Mouse (Mus musculus): ENCODE measurements at regions not wholly inside any gene's neighbourhood (a gene's known extent, or its start where the extent isn't known, plus 50 kb on each side); places are given as distances from the start of the nearest gene placed in this dataset.

DNA sequence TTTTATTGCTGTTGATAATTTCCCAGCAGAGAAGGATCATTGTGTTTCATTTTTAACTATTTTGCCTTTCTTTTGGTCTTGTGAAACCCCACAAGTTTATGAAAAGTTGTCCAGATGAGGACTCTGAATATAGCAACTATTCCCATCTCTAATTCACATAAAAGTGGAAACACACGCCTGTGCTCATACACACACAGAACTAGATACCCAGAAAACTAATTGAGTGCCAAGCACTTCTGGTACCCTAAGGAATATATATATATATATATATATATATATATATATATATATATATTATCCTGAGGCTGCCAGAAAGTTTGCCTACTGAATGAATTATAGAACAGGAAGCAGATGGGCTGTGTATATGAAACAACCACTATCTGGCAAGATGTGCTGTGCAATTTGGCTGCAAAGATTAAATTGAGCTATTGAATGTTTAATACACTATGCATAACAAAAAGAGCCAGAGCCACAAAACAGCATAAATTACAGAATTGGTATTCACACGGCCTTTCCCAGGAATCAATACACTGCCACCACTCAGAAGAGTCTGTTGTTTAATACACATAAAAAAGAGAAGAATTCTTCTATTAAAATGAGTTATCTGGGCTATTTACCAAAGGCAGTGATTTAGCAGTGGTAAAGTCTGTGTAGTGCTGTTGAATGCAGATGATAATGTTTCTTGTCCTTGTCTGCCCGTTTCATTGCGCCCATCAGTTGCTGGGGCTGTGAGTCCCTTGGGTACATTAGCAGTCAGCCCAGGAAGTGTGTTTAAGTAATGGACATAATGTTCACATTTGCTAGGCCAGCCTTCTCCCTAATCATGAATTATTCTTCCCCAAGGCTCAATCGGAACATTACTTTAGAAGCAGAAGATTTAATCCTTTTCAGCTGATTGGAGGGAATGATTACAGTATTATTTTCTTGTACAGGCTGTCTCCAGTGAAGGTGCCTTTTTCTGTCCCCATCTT, 82.3 kb upstream of the Gm11232 start:
- peak; percentile 52 for DNase-seq (ENCODE audit: low spot score)
- Histone ChIP-seq H3K27ac (replicated peaks; ENCODE audit: low read depth, low read length) (no peak overlapping the region), H3K9me3 (ENCODE audit: control insufficient read depth, low read length) (no peaks in the 10 kb centered on the region), H3K36me3 (ENCODE audit: control insufficient read depth, insufficient read depth, low read length) (no peaks in the 10 kb centered on the region), H3K9ac (ENCODE audit: low read depth, low read length) (no peak overlapping the region), H3K4me2 (ENCODE audit: low read depth, low read length) (no peak overlapping the region), H3K27me3 (replicated peaks; ENCODE audit: control insufficient read depth, insufficient read depth, low read length) (no peaks in the 10 kb centered on the region), H3K4me3 (ENCODE audit: low read depth, low read length) (no peak overlapping the region), H3K4me1 (ENCODE audit: control insufficient read depth, insufficient read depth, low read length) (peaks cover 3% of the 10 kb centered on the region; the same call in 1 of the 2 replicates)
- WGBS, result 58% methylated on average over 5 of the region's 5 CpGs
- peak; percentile 9; the same call in 1 of the 2 replicates for ATAC-seq (ENCODE audit: low read depth)

DNA sequence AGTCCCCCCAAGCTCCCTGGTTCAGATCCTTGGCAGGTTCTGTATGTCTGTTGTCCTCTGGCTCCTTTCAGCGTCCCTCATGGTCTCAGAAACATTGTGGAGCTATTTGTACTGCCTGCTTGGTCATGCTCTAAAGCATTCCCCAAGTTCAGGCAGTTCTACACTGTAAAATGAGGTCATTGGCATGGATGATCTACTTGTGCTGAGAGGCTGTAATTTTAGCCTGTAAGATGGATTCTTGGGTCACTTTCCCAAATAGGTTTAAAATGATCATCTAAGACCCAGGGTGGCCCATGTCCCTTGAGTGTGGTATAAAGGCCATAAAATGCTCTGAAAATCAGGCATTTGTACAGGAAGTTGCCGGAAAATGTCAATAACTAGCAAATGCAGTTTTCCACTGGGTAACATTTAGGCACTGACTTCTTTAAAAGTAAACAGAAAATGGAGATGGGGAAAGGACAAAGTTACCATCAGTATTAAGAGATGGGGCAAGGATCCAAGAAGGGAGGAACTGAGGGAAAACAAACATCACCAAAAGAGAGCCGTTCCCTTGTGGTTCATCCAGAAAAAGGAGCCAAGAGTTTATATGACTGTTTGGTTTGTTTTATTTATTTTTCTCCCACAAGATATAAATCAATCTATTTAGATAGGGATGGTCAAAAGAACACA, 81.5 kb upstream of the Gm11232 start:
- WGBS, result 57% methylated on average over 3 of the region's 3 CpGs
- no peak overlapping the region for H3K4me2 ChIP-seq (ENCODE audit: low read depth, low read length)
- DNase-seq (ENCODE audit: low spot score) (peak; percentile 75), ATAC-seq (ENCODE audit: low read depth) (peak; percentile 50)
- no peak overlapping the region for H3K27ac ChIP-seq (replicated peaks; ENCODE audit: low read depth, low read length)
- H3K4me3 ChIP-seq (ENCODE audit: low read depth, low read length), result no peak overlapping the region
- H3K9ac ChIP-seq (ENCODE audit: low read depth, low read length), result no peak overlapping the region
- H3K36me3 ChIP-seq (ENCODE audit: control insufficient read depth, insufficient read depth, low read length), result no peaks in the 10 kb centered on the region
- no peaks in the 10 kb centered on the region for H3K27me3 ChIP-seq (replicated peaks; ENCODE audit: control insufficient read depth, insufficient read depth, low read length)
- H3K4me1 ChIP-seq (ENCODE audit: control insufficient read depth, insufficient read depth, low read length), result peaks cover 3% of the 10 kb centered on the region; the same call in 1 of the 2 replicates
- H3K9me3 ChIP-seq (ENCODE audit: control insufficient read depth, low read length), result no peaks in the 10 kb centered on the region

DNA sequence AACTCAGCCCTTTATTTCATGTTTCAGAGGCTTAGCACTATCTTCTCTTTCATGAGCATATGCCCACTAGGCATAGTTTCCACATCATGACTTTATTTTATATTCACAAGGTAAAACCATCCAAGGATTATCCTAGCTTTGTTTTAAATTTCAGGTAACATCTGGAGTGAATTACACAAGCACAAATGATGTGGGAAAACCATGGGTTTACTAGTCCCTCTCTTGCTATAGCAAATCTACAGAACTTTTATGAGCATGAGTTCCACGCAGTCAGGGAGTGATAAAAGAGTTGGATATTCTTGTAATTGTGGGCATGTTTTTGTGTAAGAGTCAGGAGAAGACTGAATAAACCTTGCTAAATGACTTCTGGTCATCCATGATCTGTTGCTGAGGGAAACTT, 78.0 kb upstream of the Gm11232 start:
- DNase-seq (ENCODE audit: low spot score) (no peak), ATAC-seq (ENCODE audit: low read depth) (no peak)
- no peak overlapping the region for H3K4me3 ChIP-seq (ENCODE audit: low read depth, low read length)
- H3K36me3 ChIP-seq (ENCODE audit: control insufficient read depth, insufficient read depth, low read length), result no peaks in the 10 kb centered on the region
- no peak overlapping the region for H3K27ac ChIP-seq (replicated peaks; ENCODE audit: low read depth, low read length)
- H3K27me3 ChIP-seq (replicated peaks; ENCODE audit: control insufficient read depth, insufficient read depth, low read length), result no peaks in the 10 kb centered on the region
- H3K9me3 ChIP-seq (ENCODE audit: control insufficient read depth, low read length), result no peaks in the 10 kb centered on the region
- H3K4me2 ChIP-seq (ENCODE audit: low read depth, low read length), result no peak overlapping the region
- WGBS, result 78% methylated on average over 1 of the region's 1 CpGs
- peaks cover 2% of the 10 kb centered on the region; the same call in 1 of the 2 replicates for H3K4me1 ChIP-seq (ENCODE audit: control insufficient read depth, insufficient read depth, low read length)
- H3K9ac ChIP-seq (ENCODE audit: low read depth, low read length), result no peak overlapping the region

DNA sequence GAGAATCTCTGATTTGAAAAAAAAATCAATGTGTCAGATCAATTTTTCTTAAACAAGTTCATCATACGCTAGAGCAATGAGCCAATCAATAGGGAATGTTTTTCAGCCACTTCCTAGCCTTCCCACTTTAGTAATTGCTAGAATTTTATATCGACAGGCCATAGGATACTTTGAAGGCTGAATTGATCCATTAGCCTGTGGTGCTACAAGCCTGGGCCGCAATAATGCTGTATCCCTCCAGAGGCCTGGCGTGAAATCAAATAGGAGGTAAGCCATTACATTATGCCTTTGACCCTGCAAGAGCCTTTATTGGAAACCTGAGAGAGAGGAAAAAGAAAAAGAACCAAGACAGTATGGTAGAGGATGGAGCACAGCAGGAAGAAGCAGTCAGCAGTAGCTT, 53.7 kb upstream of the Gm11232 start:
- no peak overlapping the region for H3K4me2 ChIP-seq (ENCODE audit: low read depth, low read length)
- no peaks in the 10 kb centered on the region for H3K9me3 ChIP-seq (ENCODE audit: control insufficient read depth, low read length)
- H3K9ac ChIP-seq (ENCODE audit: low read depth, low read length), result no peak overlapping the region
- no peak for ATAC-seq (ENCODE audit: low read depth)
- DNase-seq (ENCODE audit: low spot score), result no peak
- WGBS, result 77% methylated on average over 4 of the region's 4 CpGs
- no peaks in the 10 kb centered on the region for H3K36me3 ChIP-seq (ENCODE audit: control insufficient read depth, insufficient read depth, low read length)
- H3K4me3 ChIP-seq (ENCODE audit: low read depth, low read length), result no peak overlapping the region
- no peaks in the 10 kb centered on the region for H3K4me1 ChIP-seq (ENCODE audit: control insufficient read depth, insufficient read depth, low read length)
- H3K27ac ChIP-seq (replicated peaks; ENCODE audit: low read depth, low read length), result no peak overlapping the region
- no peaks in the 10 kb centered on the region for H3K27me3 ChIP-seq (replicated peaks; ENCODE audit: control insufficient read depth, insufficient read depth, low read length)

DNA sequence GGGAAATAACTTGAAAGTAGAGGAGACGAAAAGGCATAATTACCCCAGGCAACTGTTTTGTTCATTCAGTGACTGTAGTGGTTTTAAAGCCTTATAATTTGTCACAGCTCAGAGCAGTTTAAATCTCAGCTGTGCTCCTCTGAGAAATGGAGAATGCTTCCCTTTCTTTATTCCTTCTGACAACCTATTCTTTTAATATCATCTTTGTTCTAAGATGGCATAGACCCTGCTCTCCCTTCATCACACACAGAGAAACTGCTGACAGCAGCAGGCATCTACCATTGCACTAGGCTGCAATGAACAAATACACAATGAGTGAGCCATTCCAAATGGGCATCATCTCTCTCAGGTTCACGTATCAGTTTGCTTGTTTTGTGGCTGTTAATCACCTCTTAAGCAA, 50.5 kb upstream of the Gm11232 start:
- H3K9ac ChIP-seq (ENCODE audit: low read depth, low read length), result no peak overlapping the region

More for the DNA sequence above, 50.5 kb upstream of the Gm11232 start:
- H3K9me3 ChIP-seq (ENCODE audit: control insufficient read depth, low read length), result no peaks in the 10 kb centered on the region
- H3K4me3 ChIP-seq (ENCODE audit: low read depth, low read length), result no peak overlapping the region
- DNase-seq (ENCODE audit: low spot score), result no peak
- no peak overlapping the region for H3K27ac ChIP-seq (replicated peaks; ENCODE audit: low read depth, low read length)
- WGBS, result 34% methylated on average over 2 of the region's 2 CpGs
- no peaks in the 10 kb centered on the region for H3K27me3 ChIP-seq (replicated peaks; ENCODE audit: control insufficient read depth, insufficient read depth, low read length)
- no peak for ATAC-seq (ENCODE audit: low read depth)
- H3K36me3 ChIP-seq (ENCODE audit: control insufficient read depth, insufficient read depth, low read length), result no peaks in the 10 kb centered on the region
- H3K4me2 ChIP-seq (ENCODE audit: low read depth, low read length), result no peak overlapping the region
- H3K4me1 ChIP-seq (ENCODE audit: control insufficient read depth, insufficient read depth, low read length), result no peaks in the 10 kb centered on the region
